Mouse (Mus musculus) C2C12 (cell line): ENCODE measurements around the gene Rps24.

Experiments
- CTCF ChIP-seq: IDR thresholded peaks from one replicate; pipeline ENCODE4 v1.5.1; 2011; ENCODE audit not compliant: control insufficient read depth, insufficient read depth, insufficient read length
- FOSL1 ChIP-seq: IDR thresholded peaks from one replicate; pipeline ENCODE4 v1.8.0; 2011; ENCODE audit warnings: mild to moderate bottlenecking, low read length; ENCODE audit not compliant: poor library complexity, insufficient read depth, severe bottlenecking
- USF1 ChIP-seq: IDR thresholded peaks from one replicate; pipeline ENCODE4 v1.6.1; 2011; ENCODE audit warnings: low read depth, mild to moderate bottlenecking, control low read depth, moderate library complexity

DNA sequence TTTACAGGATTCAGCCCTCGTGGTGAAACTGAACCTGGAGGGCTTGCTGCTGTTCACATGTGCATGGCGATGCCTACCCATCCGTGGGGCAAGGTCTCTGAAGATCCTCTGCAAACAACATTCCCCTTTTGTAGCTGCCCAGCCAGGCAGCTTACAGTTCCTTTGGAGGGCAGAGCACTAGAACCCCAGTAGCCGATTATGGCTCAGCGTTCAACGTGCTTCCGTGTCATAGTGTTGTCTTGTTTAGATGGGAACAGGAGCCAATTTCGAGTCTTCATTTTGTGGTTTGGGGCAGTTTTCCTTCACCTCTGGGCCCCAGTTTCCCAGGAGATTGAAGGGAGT lies 13.9 kb downstream of the Rps24 start:
- no peak for TF ChIP-seq FOSL1
- TF ChIP-seq CTCF = no peak
- no peak for TF ChIP-seq USF1
